Mouse (Mus musculus) embryo, embryonic 10.5 days (tissue): Measurements from ENCODE around the gene Capn13.

Experiments
- DNase-seq: peaks from one replicate; pipeline ENCODE4 v3.0.0-alpha.2; 2015; ENCODE audit warnings: low spot score

The Capn13 gene

DNA sequence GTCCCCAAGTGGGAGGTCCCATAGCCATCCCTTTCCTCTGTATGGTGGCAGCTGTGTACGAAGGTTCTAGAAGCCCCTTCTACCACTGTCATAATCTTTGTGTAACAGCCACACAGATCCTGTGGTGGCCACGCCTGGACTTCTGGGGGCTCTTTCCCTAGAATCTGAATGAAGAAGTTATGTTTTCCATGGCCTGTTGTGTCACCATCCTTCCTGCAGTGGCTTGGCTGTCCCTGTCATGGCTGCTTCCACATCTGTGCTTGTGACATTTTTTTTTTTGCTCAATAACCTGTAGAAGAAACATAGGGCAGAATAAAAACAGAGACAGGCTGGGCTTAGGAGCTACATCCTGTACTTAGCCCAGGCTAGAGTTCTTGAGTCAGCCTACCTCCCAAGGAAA lies at the start of gene Capn13:
Gene Capn13 (minus strand): TSS at position 5 of the 400 bp plus-strand sequence.
- no peak for DNase-seq

DNA sequence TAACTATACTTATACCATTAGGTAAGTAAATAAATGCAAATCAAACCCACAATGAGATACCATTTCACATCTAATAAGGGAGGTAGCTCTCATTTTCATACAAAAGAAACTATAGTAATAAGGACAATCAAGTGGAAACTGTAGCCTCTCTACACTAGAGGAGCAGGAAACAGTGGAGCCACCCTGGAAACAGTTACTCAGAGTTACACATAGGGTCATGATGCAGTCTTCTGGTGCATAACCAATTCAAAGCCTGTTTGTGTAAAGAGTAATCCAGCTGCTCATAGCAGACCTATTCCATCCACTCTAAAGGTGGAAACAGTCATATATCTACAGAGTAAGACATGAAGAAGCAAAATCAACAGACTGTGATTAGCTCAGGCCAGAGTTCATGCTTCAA lies 48.4 kb upstream of the Capn13 start:
- DNase-seq, result no peak

DNA sequence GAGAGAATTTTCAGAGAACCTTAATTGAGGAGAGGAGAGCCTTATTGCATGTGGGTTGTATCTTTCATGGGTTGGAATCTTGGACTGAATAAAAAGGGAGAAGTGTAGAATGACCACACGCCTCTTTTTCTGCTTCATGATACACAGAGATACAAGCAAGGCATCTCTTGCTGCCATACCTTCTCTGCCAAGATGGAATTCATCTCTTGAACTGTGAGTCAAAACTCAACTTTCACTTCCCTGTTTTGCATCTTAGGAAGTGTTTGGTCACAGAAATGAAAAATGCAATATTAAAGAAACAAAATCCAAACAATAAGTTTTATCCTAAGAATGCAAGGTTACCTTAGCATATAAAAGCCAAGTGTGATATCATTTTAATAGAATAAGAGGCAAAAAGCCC lies 40.1 kb upstream of the Capn13 start:
- no peak for DNase-seq

DNA sequence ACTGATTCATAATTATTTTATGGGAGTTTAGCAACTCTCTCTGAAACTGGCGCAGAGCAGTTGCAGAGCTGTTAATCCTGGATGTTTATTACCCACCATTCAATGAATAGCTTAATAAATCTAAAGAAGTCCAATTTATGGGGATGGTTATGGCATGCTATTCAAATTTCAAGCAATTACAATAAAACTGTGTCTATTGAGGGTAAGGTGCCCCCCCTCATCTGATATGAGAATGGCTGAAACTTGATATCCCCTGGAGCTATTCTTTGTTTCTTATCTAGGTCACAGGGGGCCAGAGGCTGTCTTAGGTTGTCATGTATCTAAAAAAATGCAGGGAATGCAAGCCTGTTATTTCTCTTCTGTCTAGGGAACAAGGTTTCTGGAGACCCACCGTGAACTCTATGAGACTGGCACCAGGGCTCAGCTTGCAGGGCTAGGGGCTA lies 31.9 kb upstream of the Capn13 start:
- DNase-seq, result no peak

DNA sequence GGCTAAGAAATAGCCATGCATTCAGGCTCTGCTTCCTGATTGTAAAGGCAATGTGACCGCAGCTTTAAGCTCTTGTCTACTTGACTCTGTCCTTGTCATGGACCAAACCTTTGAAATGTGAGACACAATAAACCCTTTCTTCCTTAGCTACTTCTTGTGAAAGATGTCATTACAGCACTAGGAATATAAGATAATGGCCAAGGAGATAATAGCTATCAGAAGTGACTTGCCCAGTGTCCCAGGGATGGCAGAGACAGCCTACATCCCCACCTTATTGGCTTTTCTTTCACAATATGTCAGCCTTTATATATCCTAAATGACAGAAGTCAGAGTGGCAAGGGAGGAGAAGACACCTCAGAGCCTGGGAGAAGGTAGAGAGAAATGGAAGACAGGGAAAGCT lies 31.4 kb upstream of the Capn13 start:
- no peak for DNase-seq

DNA sequence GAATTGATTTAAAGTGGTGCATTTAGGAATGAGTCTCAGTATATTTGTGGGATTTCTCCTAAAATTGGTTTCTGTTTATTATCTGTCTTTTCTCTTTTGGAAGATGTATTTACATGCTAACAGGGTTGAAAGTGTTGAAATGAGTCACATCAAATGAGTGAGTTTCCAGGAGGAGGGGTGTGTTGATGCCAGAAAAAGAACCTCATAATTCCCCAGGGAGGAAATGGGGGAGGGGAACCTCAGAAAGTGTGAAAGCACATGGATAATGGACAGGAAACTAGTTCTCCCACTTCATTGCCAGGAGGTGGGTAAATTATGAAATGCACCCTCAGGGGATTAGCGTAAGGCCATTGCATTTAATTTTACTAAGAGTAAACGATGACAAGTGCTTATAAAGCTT lies 16.7 kb upstream of the Capn13 start:
- DNase-seq, result peak; percentile 54

DNA sequence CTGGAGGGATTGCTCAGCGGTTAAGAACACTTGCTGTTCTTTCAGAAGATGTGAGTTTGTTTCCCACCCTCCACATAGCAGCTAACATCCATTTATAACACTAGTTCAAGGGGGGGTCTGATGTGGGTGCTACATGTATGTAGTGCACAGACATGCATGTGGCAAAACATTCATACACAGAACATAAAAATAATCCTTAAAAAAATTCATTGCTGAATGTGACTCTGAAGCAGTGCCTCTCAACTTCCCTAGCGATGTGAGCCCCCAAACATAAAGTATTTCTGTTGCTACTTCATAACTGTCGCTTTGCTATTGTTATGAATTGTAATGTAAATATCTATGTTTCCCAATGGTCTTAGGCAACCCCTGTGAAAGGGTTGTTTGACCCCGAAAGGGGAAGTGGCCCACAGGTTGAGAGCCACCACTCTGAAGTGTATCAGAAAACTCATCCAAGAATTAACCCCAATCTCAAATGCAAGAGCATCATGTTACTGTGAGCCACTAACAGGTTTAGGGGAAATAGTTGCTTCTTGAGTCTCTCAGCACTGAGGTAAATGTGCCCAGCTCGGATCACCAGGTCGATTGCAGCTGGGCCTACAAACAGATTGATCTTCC lies 15.6 kb upstream of the Capn13 start:
- DNase-seq, result no peak

DNA sequence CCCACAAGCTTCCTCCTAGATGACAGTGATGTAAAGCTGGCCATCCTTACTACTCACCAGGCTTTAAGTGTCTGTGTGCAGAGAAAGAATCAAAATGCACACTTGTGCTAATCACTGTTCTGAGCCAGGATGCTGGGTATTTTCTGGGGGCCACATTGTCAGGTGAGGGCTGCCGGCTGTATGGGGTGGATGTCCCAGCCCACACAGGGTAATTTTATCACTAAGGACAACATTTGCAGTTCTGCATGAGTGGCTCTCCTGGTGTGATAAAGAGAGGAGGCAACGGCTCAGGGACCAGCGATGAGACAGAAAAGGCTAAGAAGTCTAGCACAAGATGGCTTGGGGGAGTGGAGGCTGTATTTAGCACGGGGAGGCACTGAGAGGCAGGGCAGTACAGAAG lies 11.2 kb upstream of the Capn13 start:
- no peak for DNase-seq

DNA sequence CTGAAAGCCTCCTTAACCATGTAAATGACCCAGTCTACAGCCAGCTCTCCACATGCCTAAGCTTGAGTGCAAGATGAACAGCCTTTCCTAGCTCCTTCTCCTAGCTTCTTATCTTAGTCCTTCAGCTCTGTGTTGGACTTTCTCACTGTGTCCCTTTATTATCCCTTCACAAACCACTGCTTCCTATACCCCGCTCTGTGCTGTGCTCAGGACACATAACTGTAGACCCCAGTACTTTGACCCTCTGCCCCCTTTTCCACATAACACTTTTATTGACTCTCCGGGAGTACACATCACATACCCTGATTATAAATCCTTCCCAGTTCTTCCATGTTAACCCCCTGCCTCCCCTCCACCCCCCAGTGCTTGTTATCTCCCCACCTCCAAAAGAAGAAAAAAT lies 606 bp upstream of the Capn13 start:
- DNase-seq, result no peak

DNA sequence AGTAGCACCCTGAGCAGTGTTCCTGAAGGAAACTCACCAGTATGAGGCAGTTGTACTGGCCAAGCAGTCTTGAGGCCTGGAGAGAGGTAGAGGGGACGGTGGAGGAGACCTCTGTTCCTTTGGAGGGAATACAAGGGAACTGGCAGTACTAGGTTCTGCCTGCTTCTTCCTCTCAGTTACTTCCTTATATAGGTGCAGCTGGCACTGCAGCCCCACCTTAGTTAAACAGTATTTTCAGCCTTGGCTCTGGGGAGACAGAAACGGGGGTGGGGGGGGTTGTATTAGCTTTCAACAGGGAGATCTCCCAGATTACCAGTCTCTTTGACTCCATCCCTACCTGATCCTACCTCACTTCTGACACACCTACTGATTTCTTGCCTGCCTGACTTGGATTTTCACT lies 1.5 kb downstream of the Capn13 start:
- DNase-seq, result no peak

DNA sequence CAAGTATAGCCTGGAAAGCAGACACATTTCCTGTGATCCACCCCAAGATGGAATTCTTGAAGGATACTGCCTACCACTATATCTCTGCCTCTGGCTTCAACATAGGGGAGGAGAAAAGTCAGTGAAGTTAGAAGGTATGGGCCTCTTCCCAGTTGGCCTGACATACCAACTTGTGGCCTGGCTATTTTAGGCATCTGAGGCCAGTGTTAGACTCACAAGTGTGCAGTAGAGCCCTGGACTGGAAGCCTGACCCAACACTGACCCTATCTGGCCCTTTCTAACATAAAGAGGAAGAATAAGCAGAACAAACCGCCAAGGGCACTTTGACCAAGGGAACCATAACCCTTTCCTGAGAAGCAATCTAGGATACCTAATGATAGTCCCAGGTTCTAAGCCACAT lies 7.3 kb downstream of the Capn13 start:
- DNase-seq, result no peak

DNA sequence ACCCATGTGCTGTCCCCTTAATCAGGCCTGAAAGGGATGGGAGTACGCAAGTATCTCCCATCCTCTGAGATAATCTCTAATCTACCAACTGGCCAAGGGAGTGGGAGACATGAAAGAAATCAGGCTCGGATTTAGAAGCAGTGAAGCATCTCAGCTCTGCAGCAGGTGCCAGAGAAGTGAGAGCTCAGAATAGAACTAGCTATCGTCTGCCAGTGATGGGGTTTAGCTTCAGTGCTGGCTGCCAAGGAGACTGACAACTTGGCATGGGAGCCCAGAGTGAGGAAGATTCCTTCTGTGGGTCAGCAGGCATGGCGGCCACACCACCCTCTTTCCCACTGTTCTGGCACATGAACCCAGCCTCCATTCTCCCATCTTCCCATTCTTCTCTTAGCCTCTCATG lies 8.9 kb downstream of the Capn13 start:
- DNase-seq, result no peak

DNA sequence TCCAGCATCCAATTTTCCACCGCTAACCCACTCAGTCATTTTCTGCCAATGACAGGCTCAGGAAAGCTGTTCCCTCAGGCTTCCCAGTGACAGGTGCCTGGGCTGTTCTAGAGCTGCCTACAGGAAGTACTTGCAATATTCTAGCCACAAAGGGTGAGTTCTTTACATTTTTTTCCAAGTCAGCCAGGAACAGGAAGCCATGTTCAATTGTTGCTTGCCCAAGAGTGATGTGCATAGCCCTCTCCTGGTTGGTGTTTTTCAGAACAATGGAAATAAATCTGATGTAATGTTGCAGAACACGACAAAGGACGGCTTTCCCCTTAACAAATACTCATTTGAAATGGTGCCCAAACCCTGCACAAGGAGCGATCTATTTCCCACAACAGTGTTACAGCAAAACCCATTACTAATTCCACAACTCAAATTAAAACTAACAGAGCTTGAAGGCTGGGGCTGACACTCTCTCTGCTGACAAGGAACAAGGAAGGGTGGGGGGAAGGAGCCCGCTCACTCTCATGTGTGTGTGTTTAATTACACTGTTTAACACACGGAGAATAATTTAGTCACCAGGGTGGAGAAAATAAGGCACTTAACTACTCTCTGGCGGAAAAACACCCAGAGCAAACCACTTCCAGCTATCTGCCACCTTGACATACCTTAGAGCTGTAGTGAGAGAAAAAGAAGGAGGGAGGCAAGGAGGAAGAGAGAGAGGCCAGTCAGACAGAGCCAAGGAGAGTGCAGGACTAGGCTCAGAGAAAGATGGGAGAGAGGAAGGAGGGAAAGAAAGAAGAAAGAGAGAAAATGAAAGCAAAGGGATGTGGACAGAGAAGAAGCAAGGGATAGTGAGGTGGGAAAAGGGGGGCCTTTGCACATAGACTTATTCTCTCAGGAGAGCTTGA lies 10.2 kb downstream of the Capn13 start:
- no peak for DNase-seq

DNA sequence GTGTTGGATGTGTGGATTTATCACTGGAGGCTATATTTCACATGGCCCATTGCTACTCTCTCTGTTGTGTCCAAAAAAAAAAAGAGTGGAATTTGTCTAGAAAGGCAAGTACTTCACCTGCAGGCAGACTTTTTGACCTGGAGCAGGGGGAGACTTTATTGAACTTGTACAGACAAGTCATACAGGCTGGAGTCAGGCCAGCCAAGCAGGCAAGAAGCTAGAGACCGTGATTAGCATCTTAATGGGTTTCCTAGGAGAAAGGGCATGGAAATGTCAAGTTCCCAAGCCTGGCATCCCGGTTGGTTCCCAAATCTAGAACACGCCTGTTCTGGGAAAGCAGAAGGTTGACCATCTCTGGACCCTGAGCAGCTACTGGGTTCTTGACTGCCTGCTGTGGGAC lies 11.3 kb downstream of the Capn13 start:
- DNase-seq, result no peak

DNA sequence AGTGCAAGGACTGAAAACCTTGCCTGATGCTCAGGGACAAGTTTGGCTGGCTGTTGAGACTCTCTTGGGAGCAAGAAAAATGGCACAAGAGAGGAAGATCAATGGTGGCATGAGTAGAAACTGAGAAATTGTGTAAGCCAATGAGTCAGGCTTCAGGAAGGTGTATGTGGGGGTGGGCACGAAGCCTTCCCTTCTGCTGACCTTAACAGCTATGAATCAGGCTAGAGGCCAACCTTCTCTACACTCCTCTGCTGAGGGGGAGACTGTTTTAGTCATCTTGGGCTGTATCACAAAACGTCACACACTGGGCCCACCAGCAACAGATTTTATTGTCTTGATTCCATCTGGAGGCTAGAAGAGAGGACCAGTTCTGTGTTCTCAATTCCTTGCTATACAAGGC lies 14.1 kb downstream of the Capn13 start:
- DNase-seq, result no peak

DNA sequence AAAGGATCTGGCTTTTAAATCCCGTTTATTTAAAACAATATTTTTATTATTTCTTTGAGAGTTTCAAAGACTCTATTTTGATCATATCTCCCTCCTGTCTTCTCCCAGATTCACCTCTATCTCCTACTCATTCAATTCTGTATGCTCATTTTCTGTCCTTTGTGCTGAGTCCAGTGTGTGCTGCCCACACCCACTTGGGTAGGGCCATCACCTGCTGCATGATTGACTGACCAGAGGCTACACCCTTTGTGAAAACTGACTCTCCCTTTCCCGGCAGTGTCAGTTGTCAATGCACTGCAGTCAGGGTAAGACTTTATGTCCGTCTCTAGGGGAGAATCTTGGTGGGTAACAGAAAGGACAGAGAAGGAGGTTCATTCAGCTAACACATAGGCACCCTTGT lies 14.7 kb downstream of the Capn13 start:
- DNase-seq, result no peak

DNA sequence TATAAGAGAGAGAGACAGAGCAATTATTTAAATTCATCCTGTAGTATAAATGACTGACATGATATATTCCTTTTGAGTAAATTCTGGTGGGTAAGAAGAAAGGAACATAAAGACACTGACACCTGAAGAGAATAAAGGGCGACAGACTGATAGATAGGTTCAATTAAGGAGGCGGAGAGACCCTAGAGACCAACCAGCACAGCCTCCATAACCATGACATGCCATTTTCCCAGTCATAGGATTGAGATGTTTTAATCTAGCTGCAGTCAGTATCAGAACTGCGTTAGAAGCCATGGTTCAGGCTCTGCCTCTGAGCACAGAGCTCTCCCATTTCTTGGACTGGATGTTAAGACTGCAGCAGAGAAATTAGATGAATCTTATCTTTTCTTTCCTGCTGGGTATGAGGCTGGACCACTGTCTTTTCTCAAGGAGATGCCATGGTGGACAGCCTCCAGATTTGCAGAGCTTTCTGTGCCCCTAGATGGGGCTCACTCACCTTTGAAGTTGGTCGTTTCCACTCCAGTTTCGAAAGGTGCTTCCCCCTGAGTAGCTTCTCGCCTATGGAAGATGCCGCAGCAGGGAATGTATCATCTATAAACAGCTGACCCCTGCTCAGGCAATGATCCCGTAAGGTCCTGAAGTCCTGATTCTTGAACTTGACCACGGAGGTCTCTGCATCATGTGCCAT lies 18.2 kb downstream of the Capn13 start:
- no peak for DNase-seq

DNA sequence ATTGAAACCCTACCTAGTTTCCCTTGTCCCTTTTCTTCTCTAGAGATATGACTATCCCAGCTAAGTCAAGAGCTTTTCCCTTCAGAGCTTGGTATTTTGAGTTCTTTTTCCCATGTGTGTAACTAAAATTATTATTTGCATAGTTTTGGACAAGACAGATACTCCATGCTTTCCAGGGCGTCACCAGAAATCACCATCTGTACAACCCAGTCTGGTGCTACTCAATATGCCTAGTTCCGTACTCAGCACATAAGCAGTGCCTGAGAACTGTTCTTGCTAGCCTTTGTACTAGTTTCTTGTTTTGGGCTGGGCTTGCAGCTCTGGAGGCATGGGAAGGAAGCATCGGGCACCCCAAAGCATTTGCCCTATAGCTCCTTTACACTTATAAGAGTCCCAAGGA lies 19.0 kb downstream of the Capn13 start:
- DNase-seq, result no peak

DNA sequence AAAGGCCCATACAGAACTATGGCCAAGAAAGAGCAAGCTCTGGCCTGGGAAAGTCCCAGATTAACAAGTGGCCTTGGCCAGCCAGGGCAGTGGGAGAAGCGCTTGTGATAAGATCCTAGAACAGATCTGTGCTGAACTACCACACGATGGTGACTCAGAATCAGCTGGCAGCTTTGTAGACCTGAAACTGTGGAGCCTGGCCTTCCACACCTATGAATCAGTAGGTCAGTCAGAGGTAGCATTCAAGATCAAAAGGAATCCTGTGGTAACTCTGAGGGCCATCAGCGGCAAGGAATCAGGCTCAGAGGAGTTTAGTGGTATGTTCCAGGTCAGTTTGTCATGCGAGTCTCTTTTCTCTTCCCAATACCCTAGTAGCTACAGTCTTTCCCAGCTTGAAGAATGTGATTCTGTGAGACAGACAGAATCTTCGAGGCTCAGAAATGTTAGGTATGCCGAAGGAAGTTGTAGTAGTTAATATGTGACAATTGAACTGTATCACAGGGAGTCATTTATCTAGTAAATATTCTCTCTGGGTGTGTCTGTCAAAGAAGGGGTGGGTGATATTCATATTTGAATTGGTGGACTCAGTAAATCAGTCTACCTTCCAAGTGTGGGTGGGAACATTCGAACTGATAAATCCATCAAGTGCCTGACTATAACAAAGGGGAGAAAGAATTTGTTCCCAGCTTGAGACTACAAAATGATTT lies 22.7 kb downstream of the Capn13 start:
- DNase-seq, result no peak

DNA sequence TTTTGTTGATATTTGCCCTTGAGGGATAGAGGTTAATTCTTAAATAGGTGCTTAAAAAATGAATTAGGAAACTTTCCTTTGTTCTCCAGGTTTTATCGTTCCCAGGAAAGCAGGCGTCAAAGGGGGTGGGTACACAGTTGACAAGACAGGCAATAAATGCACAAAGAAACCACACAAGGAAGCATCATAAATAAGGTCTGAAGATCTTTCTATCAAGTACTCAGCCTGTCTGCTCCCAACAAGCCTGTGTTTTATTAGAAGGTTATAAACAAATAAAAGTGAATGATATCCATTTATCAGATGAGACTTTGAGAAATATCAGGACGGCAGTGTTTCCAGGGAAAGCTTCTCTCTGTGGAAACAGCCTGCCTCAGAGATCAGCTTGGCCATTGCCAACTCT lies 33.3 kb downstream of the Capn13 start:
- DNase-seq, result no peak

DNA sequence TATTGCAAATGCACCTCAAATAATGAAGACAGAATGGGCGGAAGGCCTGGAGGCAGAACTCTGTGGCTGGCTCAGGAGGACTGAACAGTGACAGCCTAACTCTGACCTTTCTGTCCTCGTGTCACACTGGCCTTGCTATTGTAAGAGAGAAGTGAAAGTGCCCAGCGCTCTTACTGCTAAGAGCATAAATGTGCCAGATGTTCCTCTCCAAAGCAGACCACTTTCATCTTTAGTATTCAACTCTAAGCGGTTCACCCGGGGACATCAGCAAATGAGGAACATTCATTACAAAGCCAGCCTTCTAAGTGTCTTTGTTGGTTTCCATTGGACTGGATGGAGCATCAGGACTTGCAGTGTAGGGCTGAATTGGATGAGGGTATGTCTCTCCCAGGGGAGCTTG lies 39.6 kb downstream of the Capn13 start:
- DNase-seq, result peak; percentile 27

DNA sequence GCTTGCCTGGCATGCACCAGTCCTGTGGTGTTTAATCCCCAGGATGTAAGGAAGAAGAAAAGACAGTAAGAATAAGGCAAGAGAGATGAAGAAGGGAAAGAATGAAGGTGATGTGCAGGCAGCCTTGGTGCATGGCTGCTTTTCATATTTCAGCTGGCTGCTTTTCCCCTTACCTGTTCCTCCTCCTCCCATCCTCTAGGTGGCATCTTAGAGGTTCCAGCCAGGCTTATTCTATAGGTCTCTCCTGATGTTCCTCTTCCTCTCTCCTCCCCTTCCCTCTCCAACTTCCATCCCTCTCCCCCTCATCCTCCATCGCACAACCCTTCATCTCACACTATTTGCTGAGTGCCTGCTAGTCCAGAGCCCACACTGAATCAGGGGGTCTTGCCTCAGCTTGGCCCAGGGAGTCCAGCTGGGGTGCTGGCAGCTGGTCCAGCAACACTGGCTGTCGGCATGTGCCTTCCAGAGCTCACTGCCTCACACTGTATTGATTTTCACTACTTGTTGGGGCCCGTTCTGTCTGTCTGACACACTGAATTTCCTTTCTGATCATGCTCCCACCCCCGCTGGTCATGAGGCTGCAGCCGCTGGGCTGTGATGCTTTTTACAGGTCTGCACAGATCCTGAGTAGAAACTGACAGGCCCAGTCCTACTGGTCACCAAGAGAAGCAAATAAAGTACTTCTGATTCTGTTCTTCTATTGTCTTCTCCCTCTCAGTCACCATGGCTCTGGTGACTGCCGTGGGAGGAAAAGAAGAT lies 56.9 kb downstream of the Capn13 start:
- peak; percentile 9 for DNase-seq
